Mouse (Mus musculus) brain, embryonic 14.5 days (tissue): ENCODE data around the gene Dexi. TPM values are rescaled to one million over a fixed set of nuclear protein-coding genes. Genes with fewer than 3 reads are reported as not detected.

Experiments used
- DNase-seq: peaks from one replicate; pipeline ENCODE4 v3.0.0-alpha.2; 2011; ENCODE audit warnings: low read depth
- CTCF ChIP-seq: fragments of 200-500 bp; IDR thresholded peaks from 2 replicates; pipeline ENCODE4 v1.5.1; 2012; ENCODE audit warnings: inconsistent platforms, mild to moderate bottlenecking, moderate library complexity, borderline replicate concordance; ENCODE audit not compliant: insufficient read depth, insufficient read length; ENCODE audit errors: extremely low read depth
- POLR2A ChIP-seq: fragments of 200-500 bp; IDR thresholded peaks from 2 replicates; pipeline ENCODE4 v1.6.1; 2012; ENCODE audit warnings: mild to moderate bottlenecking, inconsistent platforms, borderline replicate concordance; ENCODE audit not compliant: poor library complexity, insufficient read depth, insufficient read length, severe bottlenecking; ENCODE audit errors: extremely low read depth
- polyA plus RNA-seq: library from polyadenylated mRNA; depleted of rRNA; stranded (reverse); fragments of >200 nt; gene quantifications from 2 replicates; pipeline ENCODE4 v1.2.3, GENCODE M21; 2012; rRNA removed

Dexi gene
- polyA plus RNA-seq, 1 experiment = 36.2 TPM

GRCm38 (mm10) chr16:10468201-10468600 is 74.7 kb downstream of the Dexi start:
- peak; percentile 27 for DNase-seq
- TF ChIP-seq CTCF = no peak
- no peak for TF ChIP-seq POLR2A

- no peak for TF ChIP-seq CTCF
- TF ChIP-seq POLR2A = no peak
- no peak for DNase-seq
Observed at GRCm38 (mm10) chr16:10467391-10468107, 75.3 kb downstream of the Dexi start.

- no peak for DNase-seq
- TF ChIP-seq POLR2A (no peak), CTCF (no peak)
Observed at GRCm38 (mm10) chr16:10465011-10465681, 77.7 kb downstream of the Dexi start.

GRCm38 (mm10) chr16:10461178-10461577 is 81.7 kb downstream of the Dexi start:
- TF ChIP-seq CTCF (no peak), POLR2A (no peak)
- no peak for DNase-seq

GRCm38 (mm10) chr16:10460188-10460587 is 82.7 kb downstream of the Dexi start:
- no peak for DNase-seq
- TF ChIP-seq POLR2A (no peak), CTCF (no peak)

GRCm38 (mm10) chr16:10454583-10454974 is 88.3 kb downstream of the Dexi start:
- TF ChIP-seq CTCF (no peak), POLR2A (no peak)
- DNase-seq = no peak

GRCm38 (mm10) chr16:10453872-10454582 is 88.8 kb downstream of the Dexi start:
- no peak for DNase-seq
- TF ChIP-seq CTCF (no peak), POLR2A (no peak)

Other genes with a start within 250 kb of the Dexi start
- 6.8 and 9.9 TPM in 2 replicates for gene Emp2, start 229.1 kb downstream of the Dexi start, polyA plus RNA-seq
- 3.8 and 6.5 TPM in 2 replicates for gene Tekt5, start 147.6 kb downstream of the Dexi start, polyA plus RNA-seq
- 43.1 and 50.7 TPM in 2 replicates for gene Nubp1, start 131.1 kb downstream of the Dexi start, polyA plus RNA-seq
- 49.6 and 55.0 TPM in 2 replicates for gene Tvp23a, start 95.7 kb downstream of the Dexi start, polyA plus RNA-seq
- 0.03 and 0.04 TPM in 2 replicates for gene Ciita, start 63.0 kb downstream of the Dexi start, polyA plus RNA-seq
- 27.8 and 39.3 TPM in 2 replicates for gene Clec16a, start 2.3 kb upstream of the Dexi start, polyA plus RNA-seq
- 1.9 and 2.2 TPM in 2 replicates for gene Socs1, start 242.5 kb upstream of the Dexi start, polyA plus RNA-seq
- not detected in 2 replicates for gene Tnp2, start 245.6 kb upstream of the Dexi start, polyA plus RNA-seq
- not detected in 2 replicates for gene Prm3, start 247.9 kb upstream of the Dexi start, polyA plus RNA-seq